Mouse (Mus musculus): ENCODE data around the gene Pgm5.

DNA sequence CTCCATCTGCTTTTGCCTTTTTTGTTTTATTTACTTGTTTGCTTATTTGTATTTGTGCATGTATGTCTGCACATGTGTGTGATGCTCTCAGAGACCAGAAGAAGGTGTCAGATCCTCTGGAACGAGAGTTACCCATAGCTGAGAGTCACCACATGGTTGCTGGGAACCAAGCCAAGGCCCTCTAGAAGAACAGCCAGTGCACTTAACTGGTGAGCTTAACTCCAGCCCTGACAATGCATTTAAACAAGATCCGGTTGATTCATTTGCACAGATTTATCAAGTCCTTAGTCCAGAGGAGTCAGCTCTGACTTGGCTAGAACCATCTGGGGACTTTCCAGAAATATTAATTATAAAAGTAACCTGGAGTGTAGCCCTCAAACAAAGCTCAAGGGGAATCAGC, 12.2 kb upstream of the Pgm5 start:
- TF ChIP-seq CTCF (IDR thresholded peaks at IDR 0.05; ENCODE audit: insufficient read depth, low read length) (no peak), POLR2A (IDR thresholded peaks at IDR 0.05; ENCODE audit: borderline replicate concordance, extremely low read depth, low read depth, low read length) (no peak)

All from lung, adult 2 months (tissue).